Mouse (Mus musculus) monocyte, adult 59 days (primary cell): ENCODE data around the gene Slc50a1. TPM values are rescaled to one million over a fixed set of nuclear protein-coding genes. Genes with fewer than 3 reads are reported as not detected.

Experiments used
- total RNA-seq, 2 experiments: library from RNA; stranded (reverse); gene quantifications; one replicate each; pipeline ENCODE4 v1.2.4; 2023

The Slc50a1 gene
- 10 to 100 TPM; 49.4 to 58.0 TPM for total RNA-seq

GRCm38 (mm10) chr3:89270051-89270755, at the start of gene Slc50a1:
Gene Slc50a1 (minus strand): TSS chr3:89270570.

DNA sequence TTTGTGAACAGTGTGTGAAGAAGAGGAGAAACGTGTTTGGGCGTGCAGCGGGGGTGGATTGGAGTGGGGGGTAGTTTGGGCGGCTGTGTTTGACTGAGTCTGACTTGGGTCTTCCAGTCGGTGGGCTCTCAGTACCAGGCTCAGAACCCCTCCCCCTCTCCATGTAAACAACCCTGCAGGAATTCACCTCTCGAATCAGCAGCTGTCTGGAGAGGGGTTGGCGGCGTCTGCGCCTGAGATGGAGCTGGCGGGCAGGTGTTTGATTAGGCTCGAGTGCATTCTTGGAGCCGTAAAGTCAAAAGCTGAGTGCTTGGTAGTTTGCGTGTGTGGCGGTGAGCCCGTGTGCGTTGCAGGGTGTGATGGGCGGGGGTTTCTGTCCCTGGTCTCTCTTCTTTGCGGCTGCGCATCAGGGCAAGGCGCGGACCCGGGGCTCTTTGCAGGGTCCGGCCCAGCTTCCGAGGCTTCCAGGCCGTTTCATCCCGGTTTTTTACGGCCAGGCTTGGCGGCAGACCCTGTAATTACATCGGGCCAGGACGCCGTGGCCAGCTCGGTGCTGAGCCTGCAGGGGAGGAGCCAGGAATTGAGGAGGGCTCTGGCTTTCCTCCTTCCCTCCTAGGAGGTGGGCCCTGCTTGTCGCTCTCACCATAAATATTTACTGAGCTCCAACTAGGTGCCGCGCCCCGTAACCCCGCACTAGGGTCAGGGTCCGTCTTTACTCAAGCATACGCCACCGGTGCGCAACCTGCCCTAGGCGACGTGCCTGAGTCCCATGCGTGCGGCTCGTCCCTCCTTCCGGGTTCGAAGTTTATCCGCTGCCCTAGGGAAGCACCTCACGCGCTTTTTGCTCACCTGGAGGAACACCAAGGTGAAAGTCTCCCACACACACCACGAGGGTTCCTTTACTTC, 10.5 kb upstream of the Slc50a1 start, which contains the start of gene Efna1:
Gene Efna1, minus strand, starts transcription at position 537 of the 906 bp plus-strand sequence.

DNA sequence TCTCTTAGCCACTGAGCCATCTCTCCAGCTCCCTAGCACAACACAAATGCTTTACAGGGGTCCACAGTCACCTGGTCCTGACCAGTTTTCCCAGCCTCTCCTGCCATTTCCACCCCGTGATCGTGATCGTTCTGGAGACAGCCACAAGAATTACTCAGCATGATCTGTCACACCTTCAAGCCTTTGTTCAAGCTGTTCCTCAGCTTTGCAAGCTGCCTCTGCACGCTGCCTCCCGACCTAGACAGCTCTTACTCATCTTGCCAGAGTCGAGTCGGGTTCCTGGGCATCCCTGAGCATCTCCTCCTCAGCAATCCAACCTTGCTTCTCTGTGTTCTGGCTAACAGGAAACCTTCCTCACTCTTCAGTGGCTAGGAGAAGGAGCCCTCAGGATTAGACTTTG, 11.3 kb downstream of the Slc50a1 start, which contains the start of gene Dpm3:
Gene Dpm3, plus strand, starts transcription at position 283 of the 400 bp plus-strand sequence.

GRCm38 (mm10) chr3:89246261-89247100, 23.9 kb downstream of the Slc50a1 start, which contains the start of gene Trim46:
Gene Trim46 (minus strand): TSS chr3:89246309.

GRCm38 (mm10) chr3:89245688-89246171, 24.6 kb downstream of the Slc50a1 start, which contains the start of gene Krtcap2:
Gene Krtcap2 (plus strand): TSS chr3:89245966.

GRCm38 (mm10) chr3:89228836-89229235, 41.5 kb downstream of the Slc50a1 start, which contains the start of gene Muc1:
Gene Muc1 (plus strand): TSS chr3:89229057.

DNA sequence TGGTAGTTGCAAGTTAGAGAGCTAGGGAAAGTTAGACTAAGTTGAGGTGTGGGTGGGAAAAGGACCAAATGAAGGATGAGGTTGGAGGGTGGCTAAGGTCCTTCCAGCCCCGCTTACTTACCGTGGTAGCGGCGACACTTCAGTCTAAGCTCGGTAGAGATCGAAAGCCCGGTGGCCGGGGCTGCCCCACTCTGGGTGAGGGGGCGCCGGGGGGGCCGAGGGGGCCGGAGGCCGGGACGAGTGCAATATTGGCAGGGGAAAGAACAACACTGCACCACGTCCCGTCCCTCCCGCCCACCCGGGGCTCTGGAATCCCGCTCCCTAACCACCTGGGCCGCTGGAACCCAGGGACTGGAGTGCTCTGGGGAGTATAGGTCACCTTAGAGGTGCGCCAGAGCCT, 43.5 kb downstream of the Slc50a1 start, which contains the start of gene Mtx1:
Gene Mtx1, minus strand, starts transcription at position 189 of the 400 bp plus-strand sequence.

Other genes with a start within 250 kb of the Slc50a1 start
- gene Rusc1, start 177.3 kb downstream of the Slc50a1 start, total RNA-seq, result 10 to 100 TPM; 32.8 to 34.0 TPM
- gene Gm43738, start 169.5 kb downstream of the Slc50a1 start, total RNA-seq, result not detected
- 10 to 100 TPM; 34.8 to 48.9 TPM for gene Fdps, start 168.6 kb downstream of the Slc50a1 start, total RNA-seq
- not detected for gene Pklr, start 134.4 kb downstream of the Slc50a1 start, total RNA-seq
- gene Hcn3, start 110.4 kb downstream of the Slc50a1 start, total RNA-seq, result under 1 TPM in 1 of 2 experiments, not detected in 1; 0.31 TPM
- 10 to 100 TPM; 79.1 to 83.2 TPM for gene Clk2, start 105.8 kb downstream of the Slc50a1 start, total RNA-seq
- gene Scamp3, start 93.1 kb downstream of the Slc50a1 start, total RNA-seq, result 10 to 100 TPM; 82.3 TPM
- 10 to 100 TPM; 12.2 to 13.0 TPM for gene Fam189b, start 87.4 kb downstream of the Slc50a1 start, total RNA-seq
- gene Gba, start 67.6 kb downstream of the Slc50a1 start, total RNA-seq, result 100 to 1,000 TPM; 109 to 114 TPM
- gene Thbs3, start 55.4 kb downstream of the Slc50a1 start, total RNA-seq, result 1 to 10 TPM; 5.2 to 6.8 TPM
- gene Mtx1, start 43.5 kb downstream of the Slc50a1 start, total RNA-seq, result 10 to 100 TPM; 84.0 to 86.7 TPM
- gene Muc1, start 41.5 kb downstream of the Slc50a1 start, total RNA-seq, result not detected
- 100 to 1,000 TPM in 1 of 2 experiments, 10 to 100 TPM in 1; 82.1 to 104 TPM for gene Krtcap2, start 24.6 kb downstream of the Slc50a1 start, total RNA-seq
- gene Trim46, start 24.3 kb downstream of the Slc50a1 start, total RNA-seq, result 1 to 10 TPM in 1 of 2 experiments, under 1 TPM in 1; 0.18 to 1.1 TPM
- 10 to 100 TPM; 65.3 to 74.1 TPM for gene Dpm3, start 11.2 kb downstream of the Slc50a1 start, total RNA-seq
- under 1 TPM in 1 of 2 experiments, not detected in 1; 0.55 TPM for gene Efna1, start 10.6 kb upstream of the Slc50a1 start, total RNA-seq
- not detected for gene Efna3, start 52.4 kb upstream of the Slc50a1 start, total RNA-seq
- gene Efna4, start 67.5 kb upstream of the Slc50a1 start, total RNA-seq, result not detected
- gene Adam15, start 79.4 kb upstream of the Slc50a1 start, total RNA-seq, result 100 to 1,000 TPM; 163 to 179 TPM
- gene Dcst2, start 91.4 kb upstream of the Slc50a1 start, total RNA-seq, result not detected
- gene Dcst1, start 94.7 kb upstream of the Slc50a1 start, total RNA-seq, result not detected
- gene Zbtb7b, start 124.2 kb upstream of the Slc50a1 start, total RNA-seq, result 100 to 1,000 TPM; 130 to 146 TPM
- not detected for gene Lenep, start 132.2 kb upstream of the Slc50a1 start, total RNA-seq
- 10 to 100 TPM; 20.0 to 28.1 TPM for gene Flad1, start 141.3 kb upstream of the Slc50a1 start, total RNA-seq
- 1 to 10 TPM; 6.1 to 6.2 TPM for gene Cks1b, start 147.8 kb upstream of the Slc50a1 start, total RNA-seq
- 100 to 1,000 TPM; 110 to 117 TPM for gene Shc1, start 147.9 kb upstream of the Slc50a1 start, total RNA-seq
- gene Pygo2, start 159.6 kb upstream of the Slc50a1 start, total RNA-seq, result 10 to 100 TPM; 47.6 to 47.8 TPM
- 100 to 1,000 TPM; 114 to 127 TPM for gene Pbxip1, start 166.1 kb upstream of the Slc50a1 start, total RNA-seq
- gene Pmvk, start 184.0 kb upstream of the Slc50a1 start, total RNA-seq, result 10 to 100 TPM; 11.1 to 16.8 TPM
- gene Kcnn3, start 249.6 kb upstream of the Slc50a1 start, total RNA-seq, result under 1 TPM; 0.12 to 0.21 TPM